Mouse (Mus musculus): Measurements from ENCODE around the gene Psg16. TPM values are rescaled to one million over a fixed set of nuclear protein-coding genes. Genes with fewer than 3 reads are reported as not detected.
"Not testable (repeated sequence)": the region's sequence is repeated elsewhere in the genome, so short reads cannot be mapped to it uniquely, and the experiment has no call there.

Gene Psg16
- total RNA-seq, 2 experiments from 2014 or later: 0.14 to 0.16 TPM

- intact Hi-C loops (cut with DNase I): loop anchor here (10.0 kb wide), 1 partner anchor 1607 kb away; the partner anchor contains the start of gene Psg20
- no peak for DNase-seq
These were observed 4.3 kb downstream of the Psg16 start for GRCm38 (mm10) chr7:17078076-17078654.

DNA sequence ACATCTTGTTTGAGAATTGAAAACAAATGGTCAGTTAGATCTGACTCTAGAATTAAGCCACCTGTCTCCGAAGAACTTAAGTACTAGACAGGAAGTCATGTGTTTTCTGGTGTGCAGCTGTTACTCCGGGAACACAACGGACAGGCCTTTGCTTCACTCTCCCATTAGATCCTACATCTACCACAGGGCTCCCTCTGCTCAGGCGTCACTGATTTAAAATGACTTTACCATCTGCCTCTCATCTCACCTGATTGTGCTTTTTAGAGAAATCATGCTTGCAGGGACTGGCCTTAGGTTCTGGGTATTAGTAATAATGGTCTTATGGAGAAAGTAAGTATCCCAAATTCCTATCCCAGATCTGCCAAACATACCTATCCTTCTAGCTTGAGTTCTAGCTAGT lies 8.9 kb downstream of the Psg16 start:
- no peak for DNase-seq
- intact Hi-C loops (cut with DNase I): no loop called here

GRCm38 (mm10) chr7:17087731-17088130 lies 13.9 kb downstream of the Psg16 start:
- no peak for DNase-seq
- intact Hi-C loops (cut with DNase I): no loop called here

DNA sequence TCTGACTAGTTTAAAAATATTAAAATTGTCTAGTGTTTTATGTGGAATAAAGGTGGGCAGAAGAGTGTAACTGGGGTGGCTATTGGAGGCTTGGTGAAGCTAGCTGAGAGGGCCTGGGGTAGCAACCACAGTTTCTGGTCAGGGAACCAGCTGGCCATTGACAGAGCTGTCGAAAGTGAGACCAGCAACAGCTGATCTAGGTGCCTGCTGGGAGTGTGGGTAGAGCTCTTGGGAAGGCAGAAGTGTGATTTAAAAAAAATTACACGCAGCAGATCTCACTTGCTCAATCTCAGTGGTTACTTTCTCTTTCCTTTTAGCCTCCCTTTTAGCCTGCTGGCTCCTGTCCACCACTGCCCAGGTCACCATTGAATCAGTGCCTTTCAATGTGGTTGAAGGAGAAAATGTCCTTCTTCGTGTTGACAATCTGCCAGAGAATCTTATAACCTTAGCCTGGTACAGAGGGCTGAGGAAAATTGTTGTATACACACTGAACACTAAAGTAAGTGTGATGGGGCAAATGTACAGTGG lies 16.3 kb downstream of the Psg16 start:
- no peak for DNase-seq
- intact Hi-C loops (cut with DNase I): no loop called here

GRCm38 (mm10) chr7:17091280-17091679 lies 17.4 kb downstream of the Psg16 start:
- DNase-seq: peak in 1 of 2 experiments; percentile 14
- intact Hi-C loops (cut with DNase I): no loop called here

DNA sequence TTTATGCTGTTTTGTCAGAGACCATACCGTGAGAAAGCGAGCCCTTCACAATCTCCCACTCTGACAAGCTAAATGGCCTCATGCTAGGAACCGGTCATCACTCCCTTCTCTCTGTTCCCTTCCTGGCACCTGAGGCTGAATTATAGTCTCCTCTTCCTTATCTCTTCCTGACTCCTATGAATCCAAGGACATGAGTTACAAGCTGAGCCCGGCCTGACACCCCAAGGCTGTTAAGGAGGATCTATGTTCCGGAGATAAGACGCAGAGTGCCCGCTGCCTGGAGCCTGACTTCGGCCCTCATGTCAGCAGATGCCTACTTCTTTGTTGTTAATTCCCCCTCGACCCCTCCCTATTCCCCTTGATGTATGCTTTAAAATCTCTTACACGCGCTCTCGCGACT lies 27.8 kb downstream of the Psg16 start:
- intact Hi-C loops (cut with DNase I); DNase-seq: not testable (repeated sequence)

DNA sequence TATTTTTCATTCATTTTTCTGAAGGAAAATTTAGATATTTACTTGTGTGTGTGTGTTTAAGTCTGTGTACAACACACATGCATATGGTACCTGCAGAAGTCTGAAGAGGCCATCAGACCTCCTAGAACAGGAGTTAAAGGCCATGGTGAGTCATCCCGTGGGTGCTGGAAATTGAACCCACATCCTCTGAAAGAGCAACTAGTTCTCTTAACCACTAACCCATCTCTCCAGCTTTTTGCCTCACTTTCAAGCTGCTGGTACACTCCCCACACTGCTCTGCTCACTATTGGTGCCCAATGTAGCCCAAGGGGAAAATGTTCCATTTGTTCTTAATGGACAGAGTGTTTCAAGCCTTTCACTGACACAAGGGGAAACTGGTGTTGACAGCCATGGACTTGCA lies 61.5 kb downstream of the Psg16 start:
- intact Hi-C loops (cut with DNase I): no loop called here
- no peak for DNase-seq

GRCm38 (mm10) chr7:17149931-17150330 lies 76.1 kb downstream of the Psg16 start, which contains the start of gene Ceacam3:
Ceacam3 (plus strand) TSS chr7:17150282.
- DNase-seq: no peak
- intact Hi-C loops (cut with DNase I): no loop called here

GRCm38 (mm10) chr7:17155634-17156033 lies 81.8 kb downstream of the Psg16 start:
- intact Hi-C loops (cut with DNase I): no loop called here
- peak; percentile 19 to 27 for DNase-seq

DNA sequence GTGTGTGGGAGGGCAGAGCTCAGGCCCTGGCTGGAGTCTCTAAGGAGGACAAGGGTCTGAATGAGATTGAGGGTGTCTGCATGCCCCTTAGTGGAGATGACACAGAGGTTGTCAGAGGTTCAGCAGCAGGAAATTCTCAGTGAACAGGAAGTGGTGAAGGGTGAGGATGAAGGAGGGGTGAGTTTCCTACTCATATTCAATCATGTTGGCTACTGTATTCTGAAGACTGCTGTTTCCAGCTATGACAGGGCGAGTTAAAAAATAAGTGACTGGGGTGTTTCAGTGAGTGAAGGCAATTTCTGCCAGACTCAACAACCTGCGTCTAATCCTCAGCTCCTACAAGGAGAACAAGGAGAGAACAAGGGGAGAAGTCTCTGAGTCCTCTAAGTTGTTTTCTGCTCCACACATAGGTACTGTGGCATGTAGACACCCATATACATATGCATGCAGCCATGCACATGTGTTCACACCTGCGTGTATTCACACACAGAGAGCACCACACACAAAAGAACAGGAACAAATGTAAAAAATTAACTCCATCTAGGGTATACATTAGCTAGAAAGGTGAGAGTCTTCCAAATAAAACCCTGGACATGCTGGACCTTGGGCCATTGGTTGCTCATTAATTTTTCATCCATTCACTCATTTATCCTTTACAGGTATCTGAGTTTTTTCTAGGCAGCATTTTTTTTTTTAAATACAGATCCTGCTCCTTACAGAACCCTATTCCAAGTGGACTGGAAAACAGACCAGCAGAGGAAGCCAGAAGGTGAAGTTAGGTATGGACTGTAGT lies 83.2 kb downstream of the Psg16 start:
- no peak for DNase-seq
- intact Hi-C loops (cut with DNase I): no loop called here

DNA sequence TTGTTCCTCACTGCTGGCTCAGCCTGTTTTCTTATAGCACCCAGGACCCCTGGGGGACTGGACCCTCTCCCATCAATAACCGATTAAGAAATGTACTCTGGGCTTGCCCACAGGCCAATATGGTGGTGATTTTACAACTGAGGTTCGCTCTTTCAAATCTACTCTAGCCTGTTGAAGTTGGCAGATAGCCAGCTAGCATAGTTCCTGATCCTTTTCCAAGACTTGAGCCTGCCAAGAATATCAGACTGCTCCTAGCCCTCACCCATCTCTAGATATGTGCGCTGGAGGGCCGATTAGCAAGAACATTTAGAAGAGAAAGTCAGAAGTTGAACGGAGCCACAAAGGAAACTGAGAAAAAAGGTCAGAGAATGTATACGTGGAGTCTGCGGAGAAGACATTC lies 85.2 kb downstream of the Psg16 start:
- DNase-seq: no peak
- intact Hi-C loops (cut with DNase I): no loop called here

DNA sequence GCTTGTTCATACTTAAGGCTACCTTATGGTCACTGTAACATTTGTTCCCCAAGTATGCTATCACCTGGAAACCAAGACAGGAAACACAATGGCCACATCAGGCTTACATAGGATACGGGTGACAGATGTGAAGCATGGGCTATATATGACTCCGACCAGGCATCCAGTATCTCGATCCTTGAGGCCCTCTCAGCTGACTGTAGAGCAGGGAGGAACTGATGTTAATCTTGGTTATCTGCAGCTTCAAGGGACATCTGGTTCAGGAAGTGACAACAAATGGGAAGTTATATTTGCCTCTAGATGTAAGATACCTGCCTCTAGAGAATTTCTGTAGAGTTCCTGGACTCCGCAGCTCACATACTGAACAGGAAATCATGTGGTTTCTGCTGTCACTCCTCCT lies 98.0 kb downstream of the Psg16 start:
- no peak for DNase-seq
- intact Hi-C loops (cut with DNase I): no loop called here

Other genes starting within 250 kb of the Psg16 start
- gene Prkd2, start 231.1 kb upstream of the Psg16 start, total RNA-seq (2021): 10 to 100 TPM; 17.8 to 19.3 TPM
- gene Dact3, start 198.7 kb upstream of the Psg16 start, total RNA-seq (2021): 10 to 100 TPM; 11.2 to 11.7 TPM
- gene Gng8, start 182.3 kb upstream of the Psg16 start, total RNA-seq (2021): 1 to 10 TPM in 1 of 2 experiments, under 1 TPM in 1; 0.54 to 1.3 TPM
- 1 to 10 TPM; 2.9 TPM for gene Ptgir, start 167.6 kb upstream of the Psg16 start, total RNA-seq (2021)
- gene Calm3, start 149.9 kb upstream of the Psg16 start, total RNA-seq (2021): 100 to 1,000 TPM; 182 to 193 TPM
- 1 to 10 TPM; 3.4 to 3.9 TPM for gene Pnmal2, start 129.4 kb upstream of the Psg16 start, total RNA-seq (2021)
- not detected for gene Pnmal1, start 114.4 kb upstream of the Psg16 start, total RNA-seq (2021)
- not detected for gene Gm42372, start 91.0 kb upstream of the Psg16 start, total RNA-seq (2021)
- gene Ccdc8, start 81.3 kb upstream of the Psg16 start, total RNA-seq (2021): 1 to 10 TPM; 5.9 to 6.3 TPM
- 100 to 1,000 TPM; 107 to 109 TPM for gene Ppp5c, start 46.1 kb upstream of the Psg16 start, total RNA-seq (2021)
- gene Hif3a, start 11.6 kb upstream of the Psg16 start, total RNA-seq (2021): 1 to 10 TPM; 2.5 to 2.6 TPM
- not detected for gene Ceacam3, start 76.2 kb downstream of the Psg16 start, total RNA-seq (2021)
- gene Psg29, start 129.4 kb downstream of the Psg16 start, total RNA-seq (2021): not detected

All from heart, postnatal 36 days (tissue).